Mouse (Mus musculus): ENCODE measurements around the gene Otud7a.

Gene Otud7a

DNA sequence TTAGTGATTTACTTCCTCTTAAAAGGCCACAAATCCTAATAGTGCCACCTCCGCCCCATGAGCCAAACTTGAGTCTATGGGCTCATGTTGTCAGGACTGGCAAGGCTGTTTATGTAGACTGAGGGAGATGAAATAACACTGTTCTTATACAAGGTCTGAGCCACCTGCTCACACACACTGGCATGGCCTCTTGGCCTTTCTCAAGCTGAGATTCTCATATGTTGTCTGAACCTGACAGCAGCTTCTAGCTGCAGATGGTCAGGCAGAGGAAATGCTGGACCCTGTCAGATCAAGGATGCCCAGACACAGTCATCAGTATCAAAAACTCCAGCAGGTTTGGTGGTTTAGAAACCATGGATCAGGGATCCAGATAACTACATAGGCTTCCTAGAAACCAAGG lies 328.7 kb downstream of the Otud7a start:
- DNase-seq (ENCODE audit: low spot score in 2 of 2) = no peak

GRCm38 (mm10) chr7:63774291-63774690 lies 329.7 kb downstream of the Otud7a start:
- no peak for DNase-seq (ENCODE audit: low spot score in 2 of 2)

DNA sequence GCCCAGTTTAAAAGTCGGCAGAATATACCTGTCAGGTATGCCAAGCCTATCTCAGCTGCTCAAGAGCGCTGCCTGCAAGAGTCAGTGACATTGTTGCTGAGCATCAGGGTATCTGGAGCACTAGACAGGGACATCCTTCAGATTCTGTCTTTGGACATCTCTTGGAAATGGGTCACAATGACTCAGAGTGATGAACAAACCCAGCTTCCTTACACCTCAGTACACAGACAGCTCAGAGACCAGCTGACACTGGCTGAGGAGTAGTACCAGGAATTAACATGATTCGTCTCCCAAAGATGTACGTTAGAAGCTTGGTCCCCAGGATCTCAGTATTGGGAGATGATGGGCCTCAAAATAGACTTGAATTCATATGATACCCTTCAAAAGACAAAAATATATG lies 332.8 kb downstream of the Otud7a start:
- peak in 1 of 2 experiments; percentile 32 for DNase-seq (ENCODE audit: low spot score in 2 of 2)

- peak; percentile 5 to 23 for DNase-seq (ENCODE audit: low spot score in 2 of 2)
Measured at GRCm38 (mm10) chr7:63780821-63781220, 336.3 kb downstream of the Otud7a start.

DNA sequence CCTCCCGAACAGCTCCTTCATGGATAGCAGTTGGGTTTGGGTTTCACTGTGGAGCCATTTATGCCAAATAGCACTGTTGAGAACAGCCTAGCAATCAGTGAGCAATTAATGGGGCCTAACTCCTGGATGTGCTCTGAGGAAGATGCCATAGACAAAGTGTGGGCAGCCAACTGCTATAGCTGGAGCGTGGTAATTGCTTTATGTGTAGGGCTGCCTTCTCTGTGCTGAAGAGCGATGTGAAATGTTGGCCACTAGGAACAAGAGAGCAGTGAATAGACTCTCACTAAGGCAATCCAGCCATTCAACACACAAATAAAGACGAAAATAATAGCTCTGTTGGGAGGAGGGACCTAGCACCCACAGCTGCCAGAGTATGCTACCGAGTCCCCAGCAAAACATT lies 345.2 kb downstream of the Otud7a start:
- peak in 1 of 2 experiments; percentile 43 for DNase-seq (ENCODE audit: low spot score in 2 of 2)

GRCm38 (mm10) chr7:63796001-63796632 lies 351.6 kb downstream of the Otud7a start:
- DNase-seq (ENCODE audit: low spot score in 2 of 2) = peak in 1 of 2 experiments; percentile 23

- DNase-seq (ENCODE audit: low spot score in 2 of 2) = peak in 1 of 2 experiments; percentile 5
Measured at GRCm38 (mm10) chr7:63798446-63798845, 353.9 kb downstream of the Otud7a start.

DNA sequence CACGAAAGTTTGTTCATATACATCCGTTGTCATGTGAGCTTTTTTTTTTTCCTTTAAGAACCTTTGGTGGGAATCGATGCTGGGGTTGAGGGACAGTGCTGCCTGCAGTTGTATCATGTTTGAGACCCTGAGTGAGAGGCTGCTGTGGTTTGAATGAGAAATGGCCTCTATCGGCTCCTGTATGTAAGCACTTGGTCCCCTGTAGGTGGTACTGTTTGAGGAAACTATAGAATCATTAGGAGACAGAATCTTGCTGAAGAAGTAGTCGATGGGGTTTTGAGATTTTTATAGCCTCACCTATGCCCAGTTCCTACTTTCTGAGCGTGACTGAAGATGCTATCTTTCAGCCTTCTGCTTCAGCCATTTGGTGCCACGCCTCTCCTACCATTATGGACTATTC lies 354.8 kb downstream of the Otud7a start:
- DNase-seq (ENCODE audit: low spot score in 2 of 2) = peak in 1 of 2 experiments; percentile 5

- peak in 1 of 2 experiments; percentile 25 for DNase-seq (ENCODE audit: low spot score in 2 of 2)
Measured at GRCm38 (mm10) chr7:63802751-63803150, 358.2 kb downstream of the Otud7a start.
